Mouse (Mus musculus) forebrain, postnatal 0 days (tissue): ENCODE results near the gene Slc22a14. TPM values are rescaled to one million over a fixed set of nuclear protein-coding genes. Genes with fewer than 3 reads are reported as not detected.

Experiments
- ATAC-seq: fragments of 200-750 bp; cut with Nextera tagmentation; 2 replicates; pipeline ENCODE4 v1.8.0; 2017; ENCODE audit warnings: mild to moderate bottlenecking, moderate library complexity
- DNase-seq: peaks from one replicate; pipeline ENCODE4 v3.0.0-alpha.2; 2015
- H3K27ac ChIP-seq: fragments of 300-500 bp; sonication (generic); 2 replicates; pipeline ENCODE4 v1.5.1; 2014; ENCODE audit warnings: low read depth, mild to moderate bottlenecking, antibody characterized with exemption, low read length, moderate library complexity, mixed read lengths
- H3K27me3 ChIP-seq: fragments of 300-500 bp; sonication (generic); 2 replicates; pipeline ENCODE4 v1.6.1; 2014; ENCODE audit warnings: mild to moderate bottlenecking, low read length, mixed read lengths; ENCODE audit not compliant: insufficient read depth
- H3K36me3 ChIP-seq: fragments of 300-500 bp; sonication (generic); 2 replicates; pipeline ENCODE4 v1.6.1; 2014; ENCODE audit warnings: mild to moderate bottlenecking, moderate library complexity; ENCODE audit not compliant: insufficient read depth
- H3K4me1 ChIP-seq: fragments of 300-500 bp; sonication (generic); 2 replicates; pipeline ENCODE4 v1.6.1; 2014; ENCODE audit warnings: antibody characterized with exemption; ENCODE audit not compliant: insufficient read depth
- H3K4me2 ChIP-seq: fragments of 300-500 bp; sonication (generic); 2 replicates; pipeline ENCODE4 v1.6.1; 2014; ENCODE audit warnings: low read depth, mild to moderate bottlenecking, moderate library complexity
- H3K4me3 ChIP-seq: fragments of 300-500 bp; sonication (generic); 2 replicates; pipeline ENCODE4 v1.5.1; 2014; ENCODE audit warnings: low read depth, low read length, mixed read lengths
- H3K9ac ChIP-seq: fragments of 300-500 bp; sonication (generic); 2 replicates; pipeline ENCODE4 v1.6.1; 2014; ENCODE audit warnings: mild to moderate bottlenecking
- H3K9me3 ChIP-seq: fragments of 300-500 bp; sonication (generic); 2 replicates; pipeline ENCODE4 v1.6.1; 2016; ENCODE audit warnings: low read length
- CTCF ChIP-seq: sonication (generic); IDR thresholded peaks from 2 replicates; pipeline ENCODE4 v1.5.1; 2016; ENCODE audit warnings: antibody characterized with exemption, control low read depth, low read depth
- WGBS: fragments of 180-500 bp; shearing (Covaris S2); extraction: QIAGEN DNeasy Blood & Tissue Kit; methylation state at CpG from one replicate; pipeline ENCODE4 v1.1.7; 2014; 5-methylcytosine and 5-hydroxymethylcytosine counted together
- polyA plus RNA-seq: library from polyadenylated mRNA; unstranded; fragments of >200 nt; fragmentation: Nextera tagmentation; extraction: Ambion mirVana; gene quantifications from 2 replicates; pipeline ENCODE4 v1.2.1, GENCODE M21; 2015
- total RNA-seq: library from RNA; depleted of rRNA; stranded (reverse); fragments of >200 nt; gene quantifications from 2 replicates; pipeline ENCODE4 v1.2.3, GENCODE M21; 2014

Gene Slc22a14
- total and polyA plus RNA-seq, 2 experiments from 2014 or later: not detected

DNA sequence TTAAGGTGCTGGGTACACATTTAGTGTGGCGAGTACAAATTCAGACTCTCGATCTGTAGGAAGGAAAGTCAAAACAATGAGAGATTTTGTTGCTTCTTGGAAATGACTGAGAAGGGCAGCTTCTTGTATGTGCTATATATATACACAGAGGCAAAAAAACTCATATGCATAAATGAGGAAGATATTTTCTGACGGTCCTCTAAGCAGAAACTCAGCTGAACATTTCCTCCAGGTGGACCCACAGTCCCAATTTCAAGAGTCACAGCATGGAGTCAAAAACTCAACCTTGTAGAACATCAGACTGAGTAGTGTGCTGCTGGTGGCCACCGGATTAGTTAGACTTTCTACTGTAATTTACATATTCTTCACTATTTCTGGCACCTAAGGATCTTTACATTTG lies 102.3 kb downstream of the Slc22a14 start:
- ATAC-seq: no peak

DNA sequence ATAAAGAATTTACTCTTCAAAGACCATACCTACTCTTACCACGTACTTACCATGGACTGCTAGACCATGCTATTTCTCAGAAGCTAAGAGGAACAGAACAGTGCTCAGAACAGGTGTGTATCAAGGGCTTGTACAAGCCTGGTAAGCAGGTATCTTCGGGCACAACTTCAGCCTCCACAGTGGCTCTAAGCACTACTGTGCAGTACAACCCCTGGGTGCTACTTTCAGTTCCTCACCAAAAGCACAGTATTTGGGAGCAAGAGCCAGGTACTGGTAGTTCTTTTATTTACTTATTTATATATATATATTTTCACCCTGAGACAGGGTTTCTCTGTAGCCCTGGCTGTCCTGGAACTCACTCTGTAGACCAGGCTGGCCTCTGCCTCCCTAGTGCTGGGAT lies 104.5 kb downstream of the Slc22a14 start:
- H3K4me3 ChIP-seq: no peak overlapping the region
- 97% methylated on average over 2 of the region's 2 CpGs for WGBS
- no peak for ATAC-seq
- no peaks in the 10 kb centered on the region for H3K9me3 ChIP-seq
- no peaks in the 10 kb centered on the region for H3K4me1 ChIP-seq
- no peak overlapping the region for H3K27ac ChIP-seq
- TF ChIP-seq CTCF: no peak
- DNase-seq: no peak
- no peak overlapping the region for H3K9ac ChIP-seq
- peaks cover 41% of the 10 kb centered on the region for H3K36me3 ChIP-seq
- no peaks in the 10 kb centered on the region for H3K27me3 ChIP-seq
- H3K4me2 ChIP-seq: no peak overlapping the region

More for the DNA sequence above, 102.3 kb downstream of the Slc22a14 start:
- DNase-seq: no peak
- WGBS: 86% methylated on average over 4 of the region's 4 CpGs
- Histone ChIP-seq H3K4me2 (no peak overlapping the region), H3K4me1 (no peaks in the 10 kb centered on the region), H3K9me3 (no peaks in the 10 kb centered on the region), H3K27me3 (no peaks in the 10 kb centered on the region), H3K9ac (no peak overlapping the region), H3K27ac (no peak overlapping the region), H3K36me3 (peaks cover 33% of the 10 kb centered on the region), H3K4me3 (no peak overlapping the region)
- TF ChIP-seq CTCF: no peak

GRCm38 (mm10) chr9:119258785-119259184 lies 106.6 kb downstream of the Slc22a14 start:
- no peak for DNase-seq
- H3K36me3 ChIP-seq: peaks cover 38% of the 10 kb centered on the region

GRCm38 (mm10) chr9:119258128-119258527 lies 107.2 kb downstream of the Slc22a14 start:
- 89% methylated on average over 5 of the region's 5 CpGs for WGBS
- H3K9me3 ChIP-seq: no peaks in the 10 kb centered on the region
- H3K4me3 ChIP-seq: no peak overlapping the region

More at GRCm38 (mm10) chr9:119258785-119259184, 106.6 kb downstream of the Slc22a14 start:
- Histone ChIP-seq H3K4me2 (no peak overlapping the region), H3K27me3 (no peaks in the 10 kb centered on the region), H3K9ac (no peak overlapping the region), H3K27ac (no peak overlapping the region), H3K4me3 (no peak overlapping the region), H3K4me1 (no peaks in the 10 kb centered on the region), H3K9me3 (no peaks in the 10 kb centered on the region)
- no peak for TF ChIP-seq CTCF
- no peak for ATAC-seq
- WGBS: 95% methylated on average over 2 of the region's 2 CpGs

DNA sequence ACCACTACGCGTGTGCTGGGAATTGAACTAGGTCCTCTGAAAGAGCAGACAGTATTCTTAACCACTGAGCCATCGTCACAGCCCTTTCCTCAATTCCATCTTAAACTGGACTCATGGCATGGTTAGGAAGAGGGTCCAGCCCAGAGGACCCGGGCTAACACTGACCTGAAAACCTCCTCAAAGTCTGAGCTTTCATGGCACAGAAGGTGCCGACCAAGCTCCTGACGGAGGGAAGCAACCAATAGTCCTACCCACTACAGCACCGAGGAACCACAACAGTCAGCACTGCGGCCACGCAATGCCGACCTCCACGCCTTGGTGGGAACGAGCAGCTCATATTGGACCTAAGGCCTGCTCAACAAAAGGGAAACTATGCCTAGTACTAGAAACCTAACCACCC lies 109.2 kb downstream of the Slc22a14 start:
- H3K36me3 ChIP-seq: peaks cover 34% of the 10 kb centered on the region
- no peak overlapping the region for H3K9ac ChIP-seq
- TF ChIP-seq CTCF: no peak
- no peaks in the 10 kb centered on the region for H3K4me1 ChIP-seq
- WGBS: 96% methylated on average over 12 of the region's 12 CpGs
- H3K27me3 ChIP-seq: no peaks in the 10 kb centered on the region
- no peaks in the 10 kb centered on the region for H3K9me3 ChIP-seq
- ATAC-seq (no peak), DNase-seq (no peak)
- H3K4me2 ChIP-seq: no peak overlapping the region
- no peak overlapping the region for H3K27ac ChIP-seq
- H3K4me3 ChIP-seq: no peak overlapping the region

More at GRCm38 (mm10) chr9:119258128-119258527, 107.2 kb downstream of the Slc22a14 start:
- Histone ChIP-seq H3K9ac (no peak overlapping the region), H3K27ac (no peak overlapping the region), H3K36me3 (peaks cover 34% of the 10 kb centered on the region), H3K27me3 (no peaks in the 10 kb centered on the region), H3K4me1 (no peaks in the 10 kb centered on the region), H3K4me2 (no peak overlapping the region)
- no peak for DNase-seq
- TF ChIP-seq CTCF: no peak
- ATAC-seq: no peak

DNA sequence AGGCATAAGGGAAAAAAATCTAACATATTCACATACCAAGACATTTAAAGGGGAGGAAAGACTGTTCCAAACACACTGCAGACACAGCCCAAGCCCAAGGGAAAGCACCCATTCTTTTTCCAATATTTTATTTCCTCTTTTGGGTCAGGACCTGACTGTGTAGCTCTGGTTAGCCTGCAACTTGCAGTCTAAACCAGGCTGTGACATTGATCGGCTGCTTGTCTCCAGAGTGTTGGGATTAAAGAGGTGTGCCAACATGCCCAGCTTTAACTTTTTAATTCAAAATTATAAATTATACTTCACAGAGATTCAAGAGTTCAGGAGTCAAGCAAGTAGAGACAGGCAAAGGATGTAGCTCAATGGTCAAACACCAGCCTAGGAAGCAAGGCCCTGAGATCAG lies 110.3 kb downstream of the Slc22a14 start:
- no peak for ATAC-seq
- H3K36me3 ChIP-seq: peaks cover 39% of the 10 kb centered on the region
- WGBS: 100% methylated on average over 1 of the region's 1 CpGs

GRCm38 (mm10) chr9:119254187-119254586 lies 111.2 kb downstream of the Slc22a14 start:
- H3K9me3 ChIP-seq: no peaks in the 10 kb centered on the region
- H3K27ac ChIP-seq: no peak overlapping the region
- no peaks in the 10 kb centered on the region for H3K27me3 ChIP-seq
- WGBS: 74% methylated on average over 2 of the region's 2 CpGs
- DNase-seq (no peak), ATAC-seq (no peak)
- H3K9ac ChIP-seq: no peak overlapping the region
- no peak overlapping the region for H3K4me3 ChIP-seq
- TF ChIP-seq CTCF: no peak
- peaks cover 48% of the 10 kb centered on the region for H3K36me3 ChIP-seq
- H3K4me1 ChIP-seq: no peaks in the 10 kb centered on the region
- no peak overlapping the region for H3K4me2 ChIP-seq

More for the DNA sequence above, 110.3 kb downstream of the Slc22a14 start:
- no peak overlapping the region for H3K27ac ChIP-seq
- H3K4me2 ChIP-seq: no peak overlapping the region
- no peak for TF ChIP-seq CTCF
- H3K27me3 ChIP-seq: no peaks in the 10 kb centered on the region
- no peak overlapping the region for H3K4me3 ChIP-seq
- no peak overlapping the region for H3K9ac ChIP-seq
- no peaks in the 10 kb centered on the region for H3K4me1 ChIP-seq
- H3K9me3 ChIP-seq: no peaks in the 10 kb centered on the region
- DNase-seq: no peak

- H3K36me3 ChIP-seq: peaks cover 37% of the 10 kb centered on the region
- no peak overlapping the region for H3K4me2 ChIP-seq
- no peaks in the 10 kb centered on the region for H3K4me1 ChIP-seq
- ATAC-seq (no peak), DNase-seq (no peak)
- H3K27ac ChIP-seq: no peak overlapping the region
- H3K9ac ChIP-seq: no peak overlapping the region
- H3K9me3 ChIP-seq: no peaks in the 10 kb centered on the region
- 93% methylated on average over 5 of the region's 5 CpGs for WGBS
- no peaks in the 10 kb centered on the region for H3K27me3 ChIP-seq
- no peak for TF ChIP-seq CTCF
- H3K4me3 ChIP-seq: no peak overlapping the region
Measured at GRCm38 (mm10) chr9:119247996-119248395, 117.4 kb downstream of the Slc22a14 start.
